Mouse (Mus musculus) adipocyte (in vitro differentiated cells): ENCODE measurements around the gene Tmem181a.
"Not testable (repeated sequence)": the region's sequence is repeated elsewhere in the genome, so short reads cannot be mapped to it uniquely, and the experiment has no call there.

ENCODE experiments used
- DNase-seq: peaks from one replicate; pipeline ENCODE4 v3.0.0-alpha.2; 2016; ENCODE audit warnings: low spot score

The Tmem181a gene

GRCm38 (mm10) chr17:6256400-6257069 is at the start of gene Tmem181a:
TSS of gene Tmem181a (plus strand) at chr17:6256860.
- not testable (repeated sequence) for DNase-seq

- peak; percentile 46 for DNase-seq
Observed at GRCm38 (mm10) chr17:6211721-6212120, 44.9 kb upstream of the Tmem181a start.

DNA sequence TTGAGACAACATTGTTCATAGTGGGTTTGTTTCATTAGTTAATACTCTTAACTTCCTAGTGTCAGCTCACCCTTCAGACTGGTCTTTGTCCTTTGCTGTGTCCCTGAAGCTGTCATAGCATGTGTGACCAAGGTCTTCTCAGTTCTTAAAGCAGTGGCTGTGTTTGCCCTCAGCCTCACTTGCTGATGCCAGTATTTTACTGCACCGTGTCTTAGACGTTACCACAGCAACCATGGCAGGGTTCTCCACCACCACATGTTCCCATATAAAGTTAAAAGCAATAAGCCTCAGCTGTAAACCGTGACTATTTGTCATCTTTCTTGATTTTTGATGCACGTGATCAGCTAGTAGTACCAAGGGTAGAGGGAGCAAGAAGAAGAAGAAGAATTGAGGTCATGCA is 41.0 kb upstream of the Tmem181a start:
- no peak for DNase-seq

DNA sequence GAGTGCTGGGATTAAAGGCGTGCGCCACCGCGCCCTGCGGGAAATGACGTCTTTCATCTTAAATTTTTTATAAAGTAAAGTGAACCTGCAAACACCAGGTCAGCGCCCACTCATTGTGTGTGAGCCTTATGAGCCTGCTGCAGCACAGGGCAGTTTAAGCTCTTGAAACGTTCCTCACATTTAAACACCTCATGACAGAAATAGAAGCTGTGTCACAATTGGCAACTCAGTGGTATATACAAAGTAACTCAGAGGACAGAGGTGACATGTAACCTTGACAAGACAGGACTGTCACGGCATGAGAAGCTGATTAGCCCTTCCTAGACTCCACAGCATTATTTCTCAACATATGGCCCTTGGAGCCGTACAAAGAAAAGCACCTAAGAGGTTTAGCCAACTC is 40.1 kb upstream of the Tmem181a start:
- no peak for DNase-seq

DNA sequence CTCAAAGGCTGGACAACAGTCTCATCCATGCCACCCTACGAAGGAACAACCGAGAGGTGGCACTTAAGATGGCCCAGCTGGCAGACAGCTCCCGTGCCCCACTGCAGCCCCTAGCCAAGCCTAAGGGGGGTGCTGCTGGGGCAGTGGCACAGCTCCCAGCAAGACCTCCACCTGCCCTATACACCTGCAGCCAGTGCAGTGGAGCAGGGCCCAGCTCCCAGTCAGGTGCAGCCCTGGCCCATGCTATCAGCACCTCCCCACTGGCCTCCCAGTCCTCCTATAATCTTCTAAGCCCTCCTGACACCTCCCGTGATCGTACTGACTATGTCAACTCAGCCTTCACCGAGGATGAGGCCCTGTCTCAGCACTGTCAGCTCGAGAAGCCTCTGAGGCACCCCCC is 24.0 kb upstream of the Tmem181a start:
- not testable (repeated sequence) for DNase-seq

DNA sequence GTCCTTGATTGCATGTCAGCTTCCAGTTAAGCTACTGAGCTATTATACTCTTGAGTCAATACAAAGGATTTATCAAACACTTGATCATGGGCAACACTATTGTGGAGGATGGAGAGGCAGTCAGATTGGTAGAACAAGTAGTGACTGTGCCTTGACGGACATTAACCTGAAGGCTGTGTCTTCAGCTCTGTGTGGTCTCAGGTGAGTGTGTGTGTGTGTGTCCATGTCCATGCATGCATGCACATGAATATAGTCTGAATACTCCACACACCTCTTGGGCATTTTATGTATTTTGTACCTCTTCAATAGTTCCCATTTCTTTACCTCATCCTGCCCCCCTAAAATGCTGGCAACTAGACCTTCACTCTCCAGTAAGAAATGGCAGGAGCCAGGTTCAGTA is 5.4 kb upstream of the Tmem181a start:
- DNase-seq = not testable (repeated sequence)

- DNase-seq = not testable (repeated sequence)
Observed at GRCm38 (mm10) chr17:6257070-6257456, 403 bp downstream of the Tmem181a start.

DNA sequence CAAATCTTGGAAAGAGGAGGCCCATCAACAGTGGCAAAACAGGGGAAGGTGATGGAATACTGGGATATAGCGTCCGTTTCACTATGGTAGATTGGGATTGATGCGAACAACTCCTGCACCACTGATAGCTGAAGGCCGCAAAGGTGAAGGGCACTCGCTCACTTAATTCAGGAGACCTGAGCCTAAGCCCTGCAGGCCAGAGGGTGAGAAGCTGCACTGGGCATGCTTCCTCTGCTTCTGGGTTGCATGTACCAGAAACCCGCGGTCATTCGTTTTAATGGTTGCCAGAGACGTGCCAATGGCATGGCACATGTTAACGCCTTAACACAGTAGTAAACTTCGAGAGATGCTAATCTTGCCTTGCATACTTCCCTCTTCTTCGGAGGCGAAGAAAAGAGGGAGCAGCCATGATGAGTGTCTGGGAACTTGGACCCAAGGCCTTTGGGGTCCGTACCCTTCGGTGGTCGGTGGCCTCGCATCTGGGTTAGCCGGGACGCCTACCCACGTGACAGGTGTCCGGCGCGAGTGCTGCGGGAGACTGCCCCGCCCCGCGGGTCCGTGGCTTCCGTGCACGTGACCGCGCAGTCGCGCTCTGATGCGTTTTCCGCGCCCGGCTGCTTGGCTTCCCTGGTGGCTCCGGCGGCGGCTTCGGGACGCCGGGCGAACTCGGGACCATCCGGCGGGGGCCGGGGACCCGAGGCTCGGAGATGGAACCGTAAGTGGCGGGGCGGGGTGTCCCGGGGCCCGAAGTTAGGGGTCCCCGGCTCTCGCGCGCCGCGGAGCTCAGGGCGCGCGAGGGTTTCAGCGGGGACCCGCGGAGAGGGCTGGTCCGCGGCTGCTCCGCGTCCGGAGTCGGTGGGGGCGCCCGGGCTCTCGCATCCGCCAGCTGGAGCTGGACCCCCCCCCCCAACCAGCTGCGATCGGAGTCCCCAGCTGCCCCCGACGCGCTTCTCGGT is 13.5 kb downstream of the Tmem181a start:
- not testable (repeated sequence) for DNase-seq

GRCm38 (mm10) chr17:6270840-6271239 is 14.2 kb downstream of the Tmem181a start:
- not testable (repeated sequence) for DNase-seq

- not testable (repeated sequence) for DNase-seq
Observed at GRCm38 (mm10) chr17:6271970-6272369, 15.3 kb downstream of the Tmem181a start.

- not testable (repeated sequence) for DNase-seq
Observed at GRCm38 (mm10) chr17:6274693-6275092, 18.0 kb downstream of the Tmem181a start.

DNA sequence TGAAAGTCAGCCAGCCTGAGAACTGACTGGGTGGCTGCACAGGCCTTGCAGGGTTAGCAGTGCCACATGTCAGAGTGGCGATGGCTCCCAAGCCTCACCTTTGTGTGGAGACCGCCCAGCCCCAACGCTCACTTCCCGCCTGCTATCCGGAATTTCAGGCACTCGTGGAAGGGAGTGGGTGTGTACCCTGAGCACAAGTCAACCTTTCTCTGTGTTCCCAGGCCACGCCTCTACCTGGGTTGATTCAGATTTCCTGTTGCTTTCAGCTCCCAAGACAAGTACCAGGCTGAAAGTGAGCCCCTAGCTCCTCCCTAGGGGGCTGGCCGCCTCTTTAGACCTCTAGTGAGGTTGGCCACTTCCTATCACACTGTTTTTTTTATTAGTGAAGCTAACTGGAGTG is 22.5 kb downstream of the Tmem181a start:
- DNase-seq = not testable (repeated sequence)

DNA sequence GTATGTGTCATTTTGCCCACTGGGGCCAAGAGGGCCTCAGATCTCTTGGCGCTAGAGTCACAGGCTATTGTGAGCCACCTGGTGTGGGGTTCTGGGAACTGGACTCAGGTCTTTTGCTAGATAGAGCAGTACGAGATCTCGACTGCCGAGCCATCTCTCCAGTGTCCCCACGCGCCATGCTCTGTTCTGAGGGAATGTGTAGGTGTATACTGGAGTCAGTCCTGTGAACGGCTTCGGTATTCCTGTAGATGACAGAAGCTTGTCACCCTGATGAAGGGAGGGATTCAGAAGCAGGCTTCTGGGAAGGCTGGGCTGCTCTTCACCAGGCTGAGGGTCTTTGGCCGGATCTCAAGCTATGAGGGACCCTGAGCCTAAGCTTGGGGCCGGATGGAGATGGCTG is 23.1 kb downstream of the Tmem181a start:
- not testable (repeated sequence) for DNase-seq

DNA sequence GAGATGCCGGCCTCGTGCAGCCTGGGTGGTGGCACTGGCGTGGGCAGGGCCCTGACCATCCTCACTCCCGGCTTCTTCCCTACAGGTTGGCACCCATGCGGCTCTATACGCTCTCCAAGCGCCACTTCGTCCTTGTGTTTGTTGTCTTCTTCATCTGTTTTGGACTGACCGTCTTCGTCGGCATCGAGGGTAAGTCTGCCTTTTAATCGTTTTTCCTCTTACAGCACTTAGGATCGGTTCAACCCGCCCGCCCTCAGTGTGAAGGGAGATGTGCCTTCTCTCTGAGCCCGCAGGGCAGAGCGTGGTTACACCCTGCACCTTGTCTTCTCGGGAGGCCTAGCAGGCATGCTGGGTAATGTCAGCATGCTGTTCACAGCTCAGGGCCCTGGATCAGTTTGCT is 23.9 kb downstream of the Tmem181a start:
- not testable (repeated sequence) for DNase-seq

GRCm38 (mm10) chr17:6283137-6283536 is 26.5 kb downstream of the Tmem181a start:
- DNase-seq = not testable (repeated sequence)

DNA sequence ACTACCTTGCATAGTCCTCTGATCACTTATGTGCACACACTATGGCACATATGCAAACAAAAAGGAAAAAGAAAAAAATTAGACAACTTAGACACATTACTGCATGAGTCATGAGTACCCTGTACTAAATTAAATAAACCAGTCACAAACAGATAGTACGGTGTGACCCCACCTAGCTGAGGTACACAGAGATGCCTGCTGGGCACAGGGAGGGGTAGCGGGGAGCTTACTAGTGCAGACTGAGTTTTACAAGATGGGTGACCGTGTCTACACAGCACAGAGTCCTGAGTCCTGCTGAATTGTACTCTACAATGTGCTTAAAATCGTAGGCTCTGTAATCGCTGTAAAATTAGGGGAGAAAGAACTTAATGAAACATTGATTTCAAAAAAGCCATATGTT is 29.5 kb downstream of the Tmem181a start:
- not testable (repeated sequence) for DNase-seq

DNA sequence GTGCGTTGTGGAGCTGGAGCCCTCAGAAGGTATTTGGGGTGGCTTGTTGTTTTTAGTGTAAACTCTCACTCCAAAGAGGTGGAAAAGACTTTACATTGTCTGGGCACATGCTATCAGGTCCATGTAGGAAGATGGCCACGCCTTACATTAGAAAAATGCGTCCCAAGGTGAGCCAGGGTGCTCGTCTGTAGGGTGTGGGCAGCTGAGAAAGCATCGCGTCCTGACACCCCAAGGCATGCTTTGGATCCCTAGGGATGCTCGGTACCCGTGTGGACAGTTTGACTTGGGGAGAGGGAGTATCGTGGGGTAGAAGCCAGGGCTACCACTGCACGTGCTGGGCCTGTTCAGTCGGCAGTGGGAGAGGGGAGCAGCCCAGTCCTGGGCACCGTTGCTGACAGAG is 32.4 kb downstream of the Tmem181a start:
- DNase-seq = not testable (repeated sequence)

GRCm38 (mm10) chr17:6293882-6294281 is 37.2 kb downstream of the Tmem181a start:
- not testable (repeated sequence) for DNase-seq

DNA sequence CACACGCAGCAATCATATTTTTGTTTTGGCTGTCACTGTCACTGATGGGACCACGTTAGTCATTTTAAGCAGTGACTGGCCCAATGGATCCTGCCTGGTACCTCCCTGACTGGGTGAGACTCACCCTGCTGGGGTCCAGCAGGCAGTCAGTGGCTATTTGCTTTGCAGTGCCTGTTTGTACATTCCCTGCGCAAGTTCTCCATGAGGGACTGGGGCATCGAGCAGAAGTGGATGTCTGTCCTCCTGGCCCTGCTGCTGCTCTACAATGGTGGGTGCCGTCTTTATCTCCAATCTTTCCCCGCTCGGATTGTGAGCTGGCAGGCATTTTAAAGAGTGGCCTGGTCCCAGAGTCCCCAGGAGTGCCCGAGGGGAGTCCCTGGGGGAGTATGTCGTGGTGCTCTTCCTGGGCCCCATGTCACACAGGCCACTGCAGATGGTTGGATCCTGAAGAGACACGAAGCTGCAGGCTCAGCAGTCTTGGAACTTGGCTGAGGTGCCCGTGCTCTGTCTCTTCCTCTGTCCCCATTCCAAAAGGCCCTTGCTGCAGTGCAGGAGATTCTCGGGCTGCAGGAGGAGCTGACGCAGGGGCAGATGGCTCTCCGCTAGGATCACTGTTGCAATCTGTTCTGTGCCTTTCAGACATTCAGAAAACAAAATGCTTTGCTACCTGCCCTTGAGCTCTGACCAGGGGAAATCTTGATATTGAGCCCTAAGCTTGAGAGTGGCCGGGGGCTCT is 40.6 kb downstream of the Tmem181a start:
- not testable (repeated sequence) for DNase-seq

- DNase-seq = not testable (repeated sequence)
Observed at GRCm38 (mm10) chr17:6300190-6300863, 43.7 kb downstream of the Tmem181a start.

DNA sequence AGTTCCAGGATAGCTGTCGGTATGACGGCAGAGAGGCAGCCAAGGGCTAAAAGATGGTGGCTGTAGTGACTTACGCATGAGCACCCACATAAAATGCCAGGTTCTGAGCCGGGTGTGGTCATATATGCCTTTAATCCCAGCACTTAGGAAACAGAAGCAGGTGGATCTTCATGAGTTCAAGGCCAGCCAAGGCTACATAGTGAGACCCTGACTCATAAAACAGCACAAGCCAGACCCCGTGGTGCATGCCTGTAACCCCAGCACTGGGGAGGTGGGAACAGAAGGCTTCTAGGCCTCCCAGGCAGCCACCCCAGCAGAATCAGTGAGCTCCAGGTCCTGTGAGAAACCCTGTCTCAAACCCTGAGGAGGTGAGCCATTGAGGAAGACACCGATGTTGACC is 48.2 kb downstream of the Tmem181a start:
- not testable (repeated sequence) for DNase-seq
